Mouse (Mus musculus) MEL (cell line): Measurements from ENCODE around the gene Spop. TPM values are rescaled to one million over a fixed set of nuclear protein-coding genes. Genes with fewer than 3 reads are reported as not detected.

ENCODE experiments used
- DNase-seq: peaks from one replicate; pipeline ENCODE4 v3.0.0; 2011; ENCODE audit warnings: low read depth, low spot score
- H3K27ac ChIP-seq: 2 replicates; pipeline ENCODE4 v1.5.1; 2012; ENCODE audit warnings: low read depth, mild to moderate bottlenecking, control low read depth, low read length, moderate library complexity; ENCODE audit not compliant: control insufficient read depth
- H3K27me3 ChIP-seq, 2 experiments: fragments of 150-350 bp in 1 of 2; sonication (generic) in 1 of 2; 2 replicates each; pipeline ENCODE4 v1.6.1; 2012; ENCODE audit warnings: low read length in 2 of 2, mild to moderate bottlenecking in 2 of 2, improper control_type of control experiment in 1 of 2, moderate library complexity in 1 of 2; ENCODE audit not compliant: insufficient read depth in 2 of 2, control insufficient read depth in 1 of 2
- H3K36me3 ChIP-seq, 2 experiments: 2 replicates each; pipeline ENCODE4 v1.6.1; 2012 to 2014; ENCODE audit warnings: low read length in 2 of 2, improper control_type of control experiment in 1 of 2, inconsistent platforms in 1 of 2, mild to moderate bottlenecking in 1 of 2; ENCODE audit not compliant: insufficient read depth in 2 of 2, control insufficient read depth in 1 of 2
- H3K4me1 ChIP-seq, 2 experiments: fragments of 150-350 bp in 1 of 2; sonication (generic) in 1 of 2; 2 replicates each; pipeline ENCODE4 v1.6.1; 2012; ENCODE audit warnings: low read length in 2 of 2, improper control_type of control experiment in 1 of 2, mild to moderate bottlenecking in 1 of 2; ENCODE audit not compliant: insufficient read depth in 2 of 2, control insufficient read depth in 1 of 2
- H3K4me3 ChIP-seq, 2 experiments: fragments of 150-350 bp in 1 of 2; sonication (generic) in 1 of 2; 2 replicates each; pipeline ENCODE4 v1.5.1; 2012; ENCODE audit warnings: low read depth in 2 of 2, low read length in 2 of 2, mild to moderate bottlenecking in 2 of 2, moderate library complexity in 2 of 2, control low read depth in 1 of 2, improper control_type of control experiment in 1 of 2; ENCODE audit not compliant: control insufficient read depth in 1 of 2, insufficient read depth in 1 of 2
- H3K79me2 ChIP-seq: 2 replicates; pipeline ENCODE4 v1.6.1; 2012; ENCODE audit warnings: mild to moderate bottlenecking, low read length, moderate library complexity; ENCODE audit not compliant: control insufficient read depth, poor library complexity, insufficient read depth
- H3K9ac ChIP-seq: 2 replicates; pipeline ENCODE4 v1.6.1; 2012; ENCODE audit warnings: low read depth, mild to moderate bottlenecking, control low read depth, low read length, moderate library complexity; ENCODE audit not compliant: control insufficient read depth, poor library complexity, severe bottlenecking
- H3K9me3 ChIP-seq: fragments of 150-350 bp; sonication (generic); replicated peaks from 2 replicates; pipeline ENCODE4 v1.6.1; 2012; ENCODE audit warnings: mild to moderate bottlenecking, low read length, improper control_type of control experiment, moderate library complexity; ENCODE audit not compliant: insufficient read depth
- CHD1 ChIP-seq: IDR thresholded peaks from 2 replicates; pipeline ENCODE4 v1.6.1; 2012; ENCODE audit warnings: low read depth, mild to moderate bottlenecking, inconsistent platforms, low read length, improper control_type of control experiment
- CHD2 ChIP-seq: IDR thresholded peaks from 2 replicates; pipeline ENCODE4 v1.6.1; 2011; ENCODE audit warnings: low read length, improper control_type of control experiment
- ELF1 ChIP-seq: IDR thresholded peaks from 2 replicates; pipeline ENCODE4 v1.6.1; 2014; ENCODE audit warnings: low read depth, mild to moderate bottlenecking, inconsistent platforms, low read length, improper control_type of control experiment, moderate library complexity
- EP300 ChIP-seq, 2 experiments: IDR thresholded peaks; 2 replicates each; pipeline ENCODE4 v1.6.1; 2011; ENCODE audit warnings: improper control_type of control experiment in 2 of 2, low read length in 2 of 2, low read depth in 1 of 2, mild to moderate bottlenecking in 1 of 2
- GABPA ChIP-seq: IDR thresholded peaks from 2 replicates; pipeline ENCODE4 v1.6.1; 2012; ENCODE audit warnings: low read depth, mild to moderate bottlenecking, inconsistent platforms, low read length, improper control_type of control experiment, moderate library complexity
- KAT2A ChIP-seq: conservative IDR thresholded peaks from 2 replicates; pipeline ENCODE4 v1.6.1; 2012; ENCODE audit warnings: low read depth, low read length, improper control_type of control experiment, inconsistent platforms
- MAX ChIP-seq: IDR thresholded peaks from 2 replicates; pipeline ENCODE4 v1.6.1; 2011; ENCODE audit warnings: low read length, improper control_type of control experiment
- MAZ ChIP-seq: IDR thresholded peaks from 2 replicates; pipeline ENCODE4 v1.6.1; 2012; ENCODE audit warnings: low read depth, mild to moderate bottlenecking, inconsistent platforms, low read length, improper control_type of control experiment
- MXI1 ChIP-seq: IDR thresholded peaks from 2 replicates; pipeline ENCODE4 v1.6.1; 2011; ENCODE audit warnings: mild to moderate bottlenecking, low read depth, low read length, improper control_type of control experiment
- MYC ChIP-seq: IDR thresholded peaks from 2 replicates; pipeline ENCODE4 v1.6.1; 2011; ENCODE audit warnings: low read depth, mild to moderate bottlenecking, low read length, improper control_type of control experiment, moderate library complexity
- POLR2A ChIP-seq, 2 experiments: IDR thresholded peaks; 2 replicates each; pipeline ENCODE4 v1.6.1; 2011 to 2012; ENCODE audit warnings: low read length in 2 of 2, mild to moderate bottlenecking in 2 of 2, control low read depth in 1 of 2, improper control_type of control experiment in 1 of 2, low read depth in 1 of 2, moderate library complexity in 1 of 2; ENCODE audit not compliant: control insufficient read depth in 1 of 2, insufficient read depth in 1 of 2, poor library complexity in 1 of 2
- POLR2AphosphoS2 ChIP-seq: IDR thresholded peaks from 2 replicates; pipeline ENCODE4 v1.6.1; 2011; ENCODE audit warnings: low read length, improper control_type of control experiment
- RCOR1 ChIP-seq: IDR thresholded peaks from 2 replicates; pipeline ENCODE4 v1.6.1; 2012; ENCODE audit warnings: low read depth, mild to moderate bottlenecking, inconsistent platforms, low read length, improper control_type of control experiment
- SMC3 ChIP-seq: IDR thresholded peaks from 2 replicates; pipeline ENCODE4 v1.6.1; 2011; ENCODE audit warnings: low read depth, low read length, improper control_type of control experiment
- TAL1 ChIP-seq: IDR thresholded peaks from 2 replicates; pipeline ENCODE4 v1.6.1; 2012; ENCODE audit warnings: mild to moderate bottlenecking, inconsistent platforms, low read length, moderate library complexity, mixed read lengths
- TBP ChIP-seq: IDR thresholded peaks from 2 replicates; pipeline ENCODE4 v1.8.0; 2011; ENCODE audit warnings: low read depth, low read length, improper control_type of control experiment
- TCF12 ChIP-seq: IDR thresholded peaks from 2 replicates; pipeline ENCODE4 v1.6.1; 2014; ENCODE audit warnings: low read depth, mild to moderate bottlenecking, inconsistent platforms, low read length, improper control_type of control experiment, moderate library complexity
- USF2 ChIP-seq, 2 experiments: IDR thresholded peaks; 2 replicates each; pipeline ENCODE4 v1.6.1; 2011 to 2012; ENCODE audit warnings: improper control_type of control experiment in 2 of 2, low read length in 2 of 2, borderline replicate concordance in 1 of 2, inconsistent platforms in 1 of 2, low read depth in 1 of 2, mild to moderate bottlenecking in 1 of 2; ENCODE audit not compliant: insufficient read depth in 1 of 2
- ZC3H11A ChIP-seq: IDR thresholded peaks from 2 replicates; pipeline ENCODE4 v1.6.1; 2012; ENCODE audit warnings: low read depth, mild to moderate bottlenecking, inconsistent platforms, low read length, improper control_type of control experiment
- ZKSCAN1 ChIP-seq: IDR thresholded peaks from 2 replicates; pipeline ENCODE4 v1.6.1; 2012; ENCODE audit warnings: low read depth, mild to moderate bottlenecking, inconsistent platforms, low read length, improper control_type of control experiment, moderate library complexity
- ZMIZ1 ChIP-seq: IDR thresholded peaks from 2 replicates; pipeline ENCODE4 v1.6.1; 2012; ENCODE audit warnings: low read depth, mild to moderate bottlenecking, inconsistent platforms, low read length, improper control_type of control experiment, moderate library complexity
- ZNF384 ChIP-seq: IDR thresholded peaks from 2 replicates; pipeline ENCODE4 v1.6.1; 2012; ENCODE audit warnings: low read depth, mild to moderate bottlenecking, inconsistent platforms, low read length, improper control_type of control experiment
- polyA plus RNA-seq, 2 experiments: library from polyadenylated mRNA; stranded (reverse) in 1 of 2; unstranded in 1 of 2; fragments of >175 nt in 1 of 2; fragments of >200 nt in 1 of 2; gene quantifications; 2 replicates each; pipeline versions ENCODE4 v1.2.1 to v1.2.4; 2012; ENCODE audit warnings: low replicate concordance in 2 of 2, low read depth in 1 of 2; ENCODE audit not compliant: insufficient read length in 2 of 2, insufficient read depth in 1 of 2, missing spikeins in 1 of 2
- total RNA-seq: library from RNA; depleted of rRNA; stranded (reverse); fragments of 300-350 nt; gene quantifications from 2 replicates; pipeline ENCODE4 v1.2.3, GENCODE M21; 2012

Spop gene
- total and polyA plus RNA-seq, 3 experiments: 41.5 to 84.0 TPM; not detected in 1

DNA sequence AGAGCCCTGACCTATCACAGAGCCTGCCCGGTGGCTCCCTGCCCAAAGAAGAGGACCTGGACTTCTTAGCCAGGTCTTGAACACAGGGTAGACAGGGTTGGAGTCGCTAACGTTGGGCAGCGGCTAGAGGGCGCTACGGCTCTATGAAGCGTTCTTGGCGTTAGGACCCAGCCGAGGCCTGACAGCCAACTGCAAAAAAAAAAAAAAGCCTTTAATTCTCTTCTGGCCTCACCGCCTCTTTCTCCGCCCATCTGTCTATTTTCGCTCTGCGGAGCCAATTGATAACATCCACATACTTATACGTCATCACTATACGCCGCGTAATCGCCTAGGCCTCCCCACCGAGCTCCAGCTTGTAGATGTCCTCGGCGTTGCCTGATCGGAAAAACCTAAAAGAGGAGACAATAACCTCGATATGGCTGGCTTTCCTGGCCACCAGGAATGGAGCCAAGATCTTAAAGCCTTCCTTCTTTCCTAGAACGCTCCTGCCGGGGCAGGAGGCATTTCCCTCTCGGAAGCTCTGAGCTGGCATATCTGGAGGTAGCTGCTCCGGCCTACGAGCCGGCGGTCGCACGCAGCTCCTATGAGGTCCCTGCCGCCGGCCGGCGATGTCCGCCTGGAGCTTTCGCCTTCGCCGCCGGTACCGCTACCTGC is 29.4 kb upstream of the Spop start, which contains the start of gene Slc35b1 (continued):
- TF ChIP-seq CHD1 (no peak), SMC3 (peak; percentile 79), MXI1 (peak; percentile 14), ZNF384 (peak; percentile 99), USF2 (IDR thresholded peaks at IDR 0.05; ENCODE audit: borderline replicate concordance in 1 of 2, insufficient read depth in 1 of 2, low read depth in 1 of 2, low read length in 2 of 2) (no peak), EP300 (IDR thresholded peaks at IDR 0.05; ENCODE audit: low read depth in 1 of 2, low read length in 2 of 2) (peak in 1 of 2 experiments; percentile 83; a peak in 2 of 4 replicates), GABPA (no peak), ELF1 (no peak), TAL1 (peak; percentile 60; the same call in 1 of the 2 replicates), ZC3H11A (peak; percentile 71), MAX (peak; percentile 100)

DNA sequence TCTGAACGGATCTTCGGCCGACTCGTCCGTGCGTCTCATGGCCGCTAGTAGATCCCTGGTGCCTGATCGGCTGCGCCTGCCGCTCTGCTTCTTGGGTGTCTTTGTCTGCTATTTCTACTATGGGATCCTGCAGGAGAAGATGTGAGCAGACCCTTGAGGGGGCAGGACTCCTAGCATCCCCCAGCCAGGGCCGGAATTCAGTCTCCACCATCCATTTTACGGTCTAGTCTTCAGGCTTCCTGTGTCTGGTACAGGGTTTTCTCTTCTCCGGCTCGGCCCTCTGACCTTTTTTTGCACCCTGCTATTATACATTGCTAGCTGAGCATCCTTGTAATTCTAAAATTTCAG is 28.9 kb upstream of the Spop start:
- Histone ChIP-seq H3K4me3 (peak overlapping the region; percentile 57 to 96), H3K27me3 (no peaks in the 10 kb centered on the region), H3K79me2 (peaks cover 14% of the 10 kb centered on the region), H3K9me3 (no peaks in the 10 kb centered on the region), H3K27ac (peak overlapping the region; percentile 96), H3K9ac (peak overlapping the region; percentile 93), H3K4me1 (peaks cover 4 to 8% of the 10 kb centered on the region in 2 experiments; a peak in 3 of 4 replicates), H3K36me3 (peaks cover 3 to 14% of the 10 kb centered on the region in 2 experiments)
- no peak for TF ChIP-seq EP300 (IDR thresholded peaks at IDR 0.05; ENCODE audit: low read depth in 1 of 2, low read length in 2 of 2)
- TF ChIP-seq SMC3: no peak
- no peak for TF ChIP-seq MYC
- no peak for TF ChIP-seq ZMIZ1
- no peak for TF ChIP-seq ZC3H11A
- peak in 1 of 2 experiments; percentile 48; a peak in 1 of 4 replicates for TF ChIP-seq POLR2A (IDR thresholded peaks at IDR 0.05; ENCODE audit: control insufficient read depth in 1 of 2, insufficient read depth in 1 of 2, low read depth in 1 of 2, low read length in 2 of 2, poor library complexity in 1 of 2)
- no peak for TF ChIP-seq KAT2A
- TF ChIP-seq GABPA: no peak
- TF ChIP-seq MAZ: no peak
- TF ChIP-seq CHD2: no peak
- TF ChIP-seq TAL1: no peak
- TF ChIP-seq POLR2AphosphoS2: no peak
- 0 out of 2 replicates have a peak, but pooled peaks have one; percentile 34 for TF ChIP-seq TCF12
- TF ChIP-seq RCOR1: no peak
- no peak for TF ChIP-seq ELF1
- no peak for TF ChIP-seq USF2 (IDR thresholded peaks at IDR 0.05; ENCODE audit: borderline replicate concordance in 1 of 2, insufficient read depth in 1 of 2, low read depth in 1 of 2, low read length in 2 of 2)
- no peak for TF ChIP-seq TBP
- TF ChIP-seq ZKSCAN1: no peak
- TF ChIP-seq MXI1: 0 out of 2 replicates have a peak, but pooled peaks have one; percentile 61
- no peak for TF ChIP-seq MAX
- no peak for DNase-seq
